Mouse (Mus musculus) ES-Bruce4 (cell line): Measurements from ENCODE around the gene H2al1a.
"Not testable (repeated sequence)": the region's sequence is repeated elsewhere in the genome, so short reads cannot be mapped to it uniquely, and the experiment has no call there.

Experiments used
- CTCF ChIP-seq: IDR thresholded peaks from one replicate; pipeline ENCODE4 v1.8.1; 2011; ENCODE audit warnings: low read depth, low read length
- EP300 ChIP-seq: IDR thresholded peaks from 2 replicates; pipeline ENCODE4 v1.6.1; 2011; ENCODE audit warnings: low read depth, low read length; ENCODE audit not compliant: insufficient read depth
- POLR2A ChIP-seq: IDR thresholded peaks from one replicate; pipeline ENCODE4 v1.8.1; 2011; ENCODE audit warnings: low read length; ENCODE audit not compliant: insufficient read depth

GRCm38 (mm10) chrX:11327522-11327921, 28.5 kb downstream of the H2al1a start, which contains the start of gene H2al1j:
- TF ChIP-seq CTCF, EP300, POLR2A: not testable (repeated sequence)
